Mouse (Mus musculus): ENCODE measurements at regions not wholly inside any gene's neighbourhood (a gene's known extent, or its start where the extent isn't known, plus 50 kb on each side); places are given as distances from the start of the nearest gene placed in this dataset.
A peak's percentile ranks its signal among the peaks of the same experiment; 100 is the strongest.

DNA sequence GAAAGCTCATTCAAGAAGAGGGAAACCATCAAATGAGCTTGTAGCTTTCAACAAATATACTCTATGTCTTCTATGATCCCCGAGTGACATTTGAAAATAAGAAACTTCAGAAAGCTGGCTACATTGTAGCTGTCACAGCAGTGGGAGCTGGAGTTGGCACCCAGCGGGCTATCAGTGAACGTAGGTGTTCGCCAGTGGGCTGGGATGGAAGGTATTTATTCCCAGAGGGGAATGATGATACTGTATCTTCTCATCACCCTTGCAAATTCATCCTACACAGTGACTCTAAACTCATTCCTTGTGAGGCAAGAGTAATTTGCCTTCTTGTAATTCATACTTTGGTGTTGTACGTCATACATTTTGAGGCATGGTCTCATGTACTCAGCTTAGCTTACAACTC lies 349.3 kb downstream of the Ins1 start:
- in situ Hi-C loops (cut with MboI; ENCODE audit: low pct_ligation_motif_present, low pct_unique_long_range_greater_than_20kb, low sequenced_read_pairs), result no loop called here
- Histone ChIP-seq H3K36me3 (replicated peaks in 1 of 2; ENCODE audit: control insufficient read depth in 1 of 2, insufficient read depth in 1 of 2, low read length in 1 of 2) (no peaks in the 10 kb centered on the region), H3K9me3 (replicated peaks; ENCODE audit: low read length) (no peaks in the 10 kb centered on the region), H3K4me3 (replicated peaks in 1 of 3; ENCODE audit: low read depth in 2 of 3, low read length in 2 of 3, poor library complexity in 1 of 3) (no peak overlapping the region), H3K4me2 (ENCODE audit: insufficient read depth, low read depth, poor library complexity, severe bottlenecking) (no peak overlapping the region), H3K27me3 (replicated peaks) (no peaks in the 10 kb centered on the region), H3K9ac (ENCODE audit: insufficient read depth, low read depth) (no peak overlapping the region), H3K4me1 (ENCODE audit: control insufficient read depth in 1 of 2, insufficient read depth in 2 of 2) (no peaks in the 10 kb centered on the region), H3K79me2 (replicated peaks; ENCODE audit: control insufficient read depth, extremely low read depth, insufficient read depth, poor library complexity, severe bottlenecking) (no peaks in the 10 kb centered on the region), H3K27ac (ENCODE audit: insufficient read depth, low read depth) (no peak overlapping the region)
- TF ChIP-seq GABPA (IDR thresholded peaks at IDR 0.05; ENCODE audit: insufficient replicate concordance, low read depth, low read length), result no peak
- no peak for TF ChIP-seq IRF4 (IDR thresholded peaks at IDR 0.05; ENCODE audit: low read depth, low read length)
- DNase-seq (ENCODE audit: extremely low read depth), result no peak
- dilution Hi-C loops (cut with MboI; ENCODE audit: extremely low pct_ligation_motif_present, extremely low pct_unique_long_range_greater_than_20kb, low sequenced_read_pairs), result no loop called here

GRCm38 (mm10) chr19:52606859-52607258 lies 342.8 kb downstream of the Ins1 start:
- Histone ChIP-seq H3K4me1 (ENCODE audit: control insufficient read depth in 1 of 2, insufficient read depth in 2 of 2) (peaks cover 0 to 7% of the 10 kb centered on the region in 2 experiments; a peak in 2 of 4 replicates), H3K9ac (ENCODE audit: insufficient read depth, low read depth) (no peak overlapping the region), H3K36me3 (replicated peaks in 1 of 2; ENCODE audit: control insufficient read depth in 1 of 2, insufficient read depth in 1 of 2, low read length in 1 of 2) (no peaks in the 10 kb centered on the region), H3K27me3 (replicated peaks) (no peaks in the 10 kb centered on the region), H3K79me2 (replicated peaks; ENCODE audit: control insufficient read depth, extremely low read depth, insufficient read depth, poor library complexity, severe bottlenecking) (no peaks in the 10 kb centered on the region), H3K9me3 (replicated peaks; ENCODE audit: low read length) (no peaks in the 10 kb centered on the region), H3K4me2 (ENCODE audit: insufficient read depth, low read depth, poor library complexity, severe bottlenecking) (no peak overlapping the region), H3K27ac (ENCODE audit: insufficient read depth, low read depth) (no peak overlapping the region), H3K4me3 (replicated peaks in 1 of 3; ENCODE audit: low read depth in 2 of 3, low read length in 2 of 3, poor library complexity in 1 of 3) (peak overlapping the region in 1 of 3 experiments; percentile 46)
- in situ Hi-C loops (cut with MboI; ENCODE audit: low pct_ligation_motif_present, low pct_unique_long_range_greater_than_20kb, low sequenced_read_pairs) (no loop called here), dilution Hi-C loops (cut with MboI; ENCODE audit: extremely low pct_ligation_motif_present, extremely low pct_unique_long_range_greater_than_20kb, low sequenced_read_pairs) (no loop called here)
- peak; percentile 90 for DNase-seq (ENCODE audit: extremely low read depth)
- no peak for TF ChIP-seq ETS1 (conservative IDR thresholded peaks at IDR 0.05; ENCODE audit: low read depth, low read length)
- no peak for TF ChIP-seq MAX (IDR thresholded peaks at IDR 0.05; ENCODE audit: low read length)
- 0 out of 2 replicates have a peak, but pooled peaks have one; percentile 58 for TF ChIP-seq TBP (conservative IDR thresholded peaks at IDR 0.05; ENCODE audit: low read depth, low read length)
- no peak for TF ChIP-seq E2F4 (IDR thresholded peaks at IDR 0.05; ENCODE audit: insufficient replicate concordance, low read depth, low read length)
- no peak for TF ChIP-seq EP300 (IDR thresholded peaks at IDR 0.05; ENCODE audit: low read length)
- TF ChIP-seq ZNF384 (IDR thresholded peaks at IDR 0.05; ENCODE audit: low read depth, low read length), result no peak
- TF ChIP-seq JUN (IDR thresholded peaks at IDR 0.05; ENCODE audit: insufficient read depth, low read depth, low read length), result 0 out of 2 replicates have a peak, but pooled peaks have one; percentile 11
- TF ChIP-seq USF1 (IDR thresholded peaks at IDR 0.05; ENCODE audit: low read depth, low read length), result peak; percentile 30; the same call in 1 of the 2 replicates
- peak; percentile 68 for TF ChIP-seq JUND (conservative IDR thresholded peaks at IDR 0.05; ENCODE audit: low read depth, low read length)
- TF ChIP-seq POLR2A (IDR thresholded peaks at IDR 0.05; ENCODE audit: low read depth, low read length), result 0 out of 2 replicates have a peak, but pooled peaks have one; percentile 38
- no peak for TF ChIP-seq CTCF (conservative IDR thresholded peaks at IDR 0.05 in 1 of 2, IDR thresholded peaks at IDR 0.05 in 1 of 2; ENCODE audit: low read depth in 2 of 2, low read length in 2 of 2)
- TF ChIP-seq POLR2AphosphoS2 (IDR thresholded peaks at IDR 0.05; ENCODE audit: low read depth, low read length), result no peak
- TF ChIP-seq TCF12 (IDR thresholded peaks at IDR 0.05; ENCODE audit: low read depth, low read length), result no peak
- peak; percentile 78 for TF ChIP-seq ELF1 (IDR thresholded peaks at IDR 0.05; ENCODE audit: low read depth, low read length)
- TF ChIP-seq NELFE (IDR thresholded peaks at IDR 0.05; ENCODE audit: low read depth, low read length), result no peak
- no peak for TF ChIP-seq RAD21 (IDR thresholded peaks at IDR 0.05; ENCODE audit: low read depth, low read length)
- TF ChIP-seq UBTF (IDR thresholded peaks at IDR 0.05; ENCODE audit: low read depth, low read length), result no peak
- TF ChIP-seq MAZ (IDR thresholded peaks at IDR 0.05; ENCODE audit: low read depth, low read length), result no peak
- TF ChIP-seq BHLHE40 (IDR thresholded peaks at IDR 0.05; ENCODE audit: low read depth, low read length), result peak; percentile 83
- no peak for TF ChIP-seq MAFK (IDR thresholded peaks at IDR 0.05; ENCODE audit: insufficient replicate concordance, low read length)
- TF ChIP-seq SIN3A (IDR thresholded peaks at IDR 0.05; ENCODE audit: low read length), result no peak
- TF ChIP-seq PAX5 (IDR thresholded peaks at IDR 0.05; ENCODE audit: low read length), result no peak
- TF ChIP-seq IRF4 (IDR thresholded peaks at IDR 0.05; ENCODE audit: low read depth, low read length), result no peak
- TF ChIP-seq ZC3H11A (IDR thresholded peaks at IDR 0.05; ENCODE audit: low read depth, low read length), result no peak
- TF ChIP-seq RCOR1 (conservative IDR thresholded peaks at IDR 0.05; ENCODE audit: low read depth, low read length), result no peak
- no peak for TF ChIP-seq SMC3 (IDR thresholded peaks at IDR 0.05; ENCODE audit: low read depth, low read length)
- TF ChIP-seq MEF2A (IDR thresholded peaks at IDR 0.05; ENCODE audit: borderline replicate concordance, low read depth, low read length), result no peak
- TF ChIP-seq CHD2 (IDR thresholded peaks at IDR 0.05; ENCODE audit: low read length), result no peak
- TF ChIP-seq MYC (IDR thresholded peaks at IDR 0.05; ENCODE audit: low read depth, low read length), result no peak
- TF ChIP-seq GABPA (IDR thresholded peaks at IDR 0.05; ENCODE audit: insufficient replicate concordance, low read depth, low read length), result no peak
- TF ChIP-seq CHD1 (IDR thresholded peaks at IDR 0.05; ENCODE audit: low read depth, low read length), result no peak
- no peak for TF ChIP-seq NRF1 (IDR thresholded peaks at IDR 0.05; ENCODE audit: low read depth, low read length)
- no peak for TF ChIP-seq ZKSCAN1 (IDR thresholded peaks at IDR 0.05; ENCODE audit: borderline replicate concordance, low read depth, low read length)
- peak; percentile 40; the same call in 1 of the 2 replicates for TF ChIP-seq HCFC1 (IDR thresholded peaks at IDR 0.05; ENCODE audit: low read depth, low read length)
